Mouse (Mus musculus): ENCODE data around the gene Mgea5. TPM values are rescaled to one million over a fixed set of nuclear protein-coding genes. Genes with fewer than 3 reads are reported as not detected.
A peak's percentile ranks its signal among the peaks of the same experiment; 100 is the strongest.

Mgea5 gene
- 64.6 and 71.2 TPM in 2 replicates for polyA plus RNA-seq (2015; fragmentation: Nextera tagmentation; extraction: Ambion mirVana)

GRCm38 (mm10) chr19:45783181-45783932, at the start of gene Mgea5:
TSS of gene Mgea5 (minus strand) at chr19:45783837.
- Histone ChIP-seq H3K4me3 (replicated peaks) (peak within 1 kb of the TSS; percentile 98), H3K36me3 (peaks cover 8% of the 10 kb centered on the region; the same call in 1 of the 2 replicates), H3K9me3 (replicated peaks) (no peaks in the 10 kb centered on the region), H3K4me2 (peak within 1 kb of the TSS; percentile 67), H3K27ac (replicated peaks) (peak within 1 kb of the TSS; percentile 99), H3K4me1 (peaks cover 44% of the 10 kb centered on the region), H3K27me3 (replicated peaks) (no peaks in the 10 kb centered on the region), H3K9ac (replicated peaks) (peak within 1 kb of the TSS; percentile 98)
- WGBS: under 1% methylated on average over 70 of the region's 71 CpGs
- ATAC-seq (ENCODE audit: low FRiP score): peak; percentile 97

GRCm38 (mm10) chr19:45830679-45831078, 47.0 kb upstream of the Mgea5 start:
- H3K27me3 ChIP-seq (replicated peaks): no peaks in the 10 kb centered on the region
- H3K9ac ChIP-seq (replicated peaks): no peak overlapping the region
- no peak overlapping the region for H3K4me3 ChIP-seq (replicated peaks)
- no peak for ATAC-seq (ENCODE audit: low FRiP score)
- 64% methylated on average over 2 of the region's 2 CpGs for WGBS
- H3K36me3 ChIP-seq: no peaks in the 10 kb centered on the region
- 0 out of 2 replicates have a peak, but pooled peaks cover 3% of the 10 kb centered on the region for H3K4me1 ChIP-seq
- no peak overlapping the region for H3K27ac ChIP-seq (replicated peaks)
- no peak overlapping the region for H3K4me2 ChIP-seq
- no peaks in the 10 kb centered on the region for H3K9me3 ChIP-seq (replicated peaks)

GRCm38 (mm10) chr19:45827736-45828135, 44.1 kb upstream of the Mgea5 start:
- H3K4me2 ChIP-seq: no peak overlapping the region
- no peak overlapping the region for H3K9ac ChIP-seq (replicated peaks)
- 98% methylated on average over 3 of the region's 3 CpGs for WGBS
- H3K27ac ChIP-seq (replicated peaks): no peak overlapping the region
- H3K36me3 ChIP-seq: no peaks in the 10 kb centered on the region
- ATAC-seq (ENCODE audit: low FRiP score): no peak
- no peaks in the 10 kb centered on the region for H3K27me3 ChIP-seq (replicated peaks)
- H3K4me1 ChIP-seq: no peaks in the 10 kb centered on the region
- H3K4me3 ChIP-seq (replicated peaks): no peak overlapping the region
- H3K9me3 ChIP-seq (replicated peaks): no peaks in the 10 kb centered on the region

- no peak overlapping the region for H3K27ac ChIP-seq (replicated peaks)
- WGBS: 83% methylated on average over 5 of the region's 5 CpGs
- ATAC-seq (ENCODE audit: low FRiP score): no peak
Observed at GRCm38 (mm10) chr19:45827125-45827524, 43.5 kb upstream of the Mgea5 start.

GRCm38 (mm10) chr19:45826146-45826545, 42.5 kb upstream of the Mgea5 start:
- Histone ChIP-seq H3K9ac (replicated peaks) (no peak overlapping the region), H3K27ac (replicated peaks) (no peak overlapping the region), H3K4me1 (peaks cover 10% of the 10 kb centered on the region; the same call in 1 of the 2 replicates), H3K36me3 (no peaks in the 10 kb centered on the region), H3K4me3 (replicated peaks) (no peak overlapping the region), H3K9me3 (replicated peaks) (no peaks in the 10 kb centered on the region), H3K27me3 (replicated peaks) (no peaks in the 10 kb centered on the region), H3K4me2 (no peak overlapping the region)
- WGBS: 89% methylated on average over 3 of the region's 3 CpGs
- no peak for ATAC-seq (ENCODE audit: low FRiP score)

More at GRCm38 (mm10) chr19:45827125-45827524, 43.5 kb upstream of the Mgea5 start:
- Histone ChIP-seq H3K4me2 (no peak overlapping the region), H3K4me3 (replicated peaks) (no peak overlapping the region), H3K9me3 (replicated peaks) (no peaks in the 10 kb centered on the region), H3K27me3 (replicated peaks) (no peaks in the 10 kb centered on the region), H3K9ac (replicated peaks) (no peak overlapping the region), H3K4me1 (0 out of 2 replicates have a peak, but pooled peaks cover under 1% of the 10 kb centered on the region), H3K36me3 (no peaks in the 10 kb centered on the region)

- H3K4me3 ChIP-seq (replicated peaks): no peak overlapping the region
- WGBS: 56% methylated on average over 5 of the region's 5 CpGs
- peak overlapping the region; percentile 60; the same call in 1 of the 2 replicates for H3K27ac ChIP-seq (replicated peaks)
- H3K4me2 ChIP-seq: no peak overlapping the region
- H3K27me3 ChIP-seq (replicated peaks): no peaks in the 10 kb centered on the region
- peaks cover 18% of the 10 kb centered on the region for H3K4me1 ChIP-seq
- H3K36me3 ChIP-seq: 0 out of 2 replicates have a peak, but pooled peaks cover 4% of the 10 kb centered on the region
- no peak overlapping the region for H3K9ac ChIP-seq (replicated peaks)
- H3K9me3 ChIP-seq (replicated peaks): no peaks in the 10 kb centered on the region
- no peak for ATAC-seq (ENCODE audit: low FRiP score)
Observed at GRCm38 (mm10) chr19:45821832-45822231, 38.2 kb upstream of the Mgea5 start.

GRCm38 (mm10) chr19:45817816-45818490, 34.3 kb upstream of the Mgea5 start:
- no peak overlapping the region for H3K9ac ChIP-seq (replicated peaks)
- ATAC-seq (ENCODE audit: low FRiP score): no peak
- no peaks in the 10 kb centered on the region for H3K9me3 ChIP-seq (replicated peaks)
- H3K4me2 ChIP-seq: no peak overlapping the region
- H3K27ac ChIP-seq (replicated peaks): no peak overlapping the region
- 74% methylated on average over 11 of the region's 11 CpGs for WGBS
- H3K4me1 ChIP-seq: peaks cover 51% of the 10 kb centered on the region
- 0 out of 2 replicates have a peak, but pooled peaks cover 4% of the 10 kb centered on the region for H3K36me3 ChIP-seq
- H3K27me3 ChIP-seq (replicated peaks): no peaks in the 10 kb centered on the region; the same call in 1 of the 2 replicates
- H3K4me3 ChIP-seq (replicated peaks): no peak overlapping the region

GRCm38 (mm10) chr19:45816727-45817126, 33.1 kb upstream of the Mgea5 start:
- Histone ChIP-seq H3K9ac (replicated peaks) (no peak overlapping the region; the same call in 1 of the 2 replicates), H3K4me1 (peaks cover 58% of the 10 kb centered on the region), H3K4me3 (replicated peaks) (no peak overlapping the region), H3K9me3 (replicated peaks) (no peaks in the 10 kb centered on the region), H3K4me2 (peak overlapping the region; percentile 91), H3K27me3 (replicated peaks) (no peaks in the 10 kb centered on the region; the same call in 1 of the 2 replicates), H3K27ac (replicated peaks) (no peak overlapping the region), H3K36me3 (0 out of 2 replicates have a peak, but pooled peaks cover 4% of the 10 kb centered on the region)
- 19% methylated on average over 8 of the region's 8 CpGs for WGBS
- ATAC-seq (ENCODE audit: low FRiP score): no peak

- Histone ChIP-seq H3K27ac (replicated peaks) (peak within 1 kb of the TSS; percentile 37), H3K36me3 (0 out of 2 replicates have a peak, but pooled peaks cover 4% of the 10 kb centered on the region), H3K4me3 (replicated peaks) (peak within 1 kb of the TSS; percentile 45), H3K4me1 (peaks cover 61% of the 10 kb centered on the region), H3K27me3 (replicated peaks) (no peaks in the 10 kb centered on the region; the same call in 1 of the 2 replicates), H3K9me3 (replicated peaks) (no peaks in the 10 kb centered on the region), H3K4me2 (peak within 1 kb of the TSS; percentile 91), H3K9ac (replicated peaks) (peak within 1 kb of the TSS; percentile 52)
- peak; percentile 54 for ATAC-seq (ENCODE audit: low FRiP score)
- WGBS: under 1% methylated on average over 23 of the region's 29 CpGs
Observed at GRCm38 (mm10) chr19:45815831-45816405, 32.3 kb upstream of the Mgea5 start, which contains the start of gene Kcnip2. TSS of gene Kcnip2 (minus strand) at chr19:45816061.

- 0 out of 2 replicates have a peak, but pooled peaks cover 4% of the 10 kb centered on the region for H3K36me3 ChIP-seq
- peak overlapping the region; percentile 91 for H3K4me2 ChIP-seq
- peak overlapping the region; percentile 52; the same call in 1 of the 2 replicates for H3K9ac ChIP-seq (replicated peaks)
- WGBS: 43% methylated on average over 10 of the region's 10 CpGs
- no peaks in the 10 kb centered on the region for H3K9me3 ChIP-seq (replicated peaks)
- H3K4me3 ChIP-seq (replicated peaks): peak overlapping the region; percentile 45
- no peak overlapping the region for H3K27ac ChIP-seq (replicated peaks)
- ATAC-seq (ENCODE audit: low FRiP score): no peak
- H3K27me3 ChIP-seq (replicated peaks): no peaks in the 10 kb centered on the region; the same call in 1 of the 2 replicates
- peaks cover 62% of the 10 kb centered on the region for H3K4me1 ChIP-seq
Observed at GRCm38 (mm10) chr19:45815170-45815569, 31.5 kb upstream of the Mgea5 start.

GRCm38 (mm10) chr19:45813801-45814200, 30.2 kb upstream of the Mgea5 start:
- no peak overlapping the region for H3K9ac ChIP-seq (replicated peaks)
- H3K9me3 ChIP-seq (replicated peaks): no peaks in the 10 kb centered on the region
- no peak overlapping the region for H3K4me3 ChIP-seq (replicated peaks)
- WGBS: 15% methylated on average over 12 of the region's 12 CpGs
- H3K27ac ChIP-seq (replicated peaks): no peak overlapping the region
- ATAC-seq (ENCODE audit: low FRiP score): no peak
- peak overlapping the region; percentile 70 for H3K4me2 ChIP-seq
- H3K36me3 ChIP-seq: 0 out of 2 replicates have a peak, but pooled peaks cover 4% of the 10 kb centered on the region
- H3K4me1 ChIP-seq: peaks cover 62% of the 10 kb centered on the region
- no peaks in the 10 kb centered on the region; the same call in 1 of the 2 replicates for H3K27me3 ChIP-seq (replicated peaks)
